Comparison of ENCODE assay signal across 5 mouse cellular contexts in the genomic region with DNA sequence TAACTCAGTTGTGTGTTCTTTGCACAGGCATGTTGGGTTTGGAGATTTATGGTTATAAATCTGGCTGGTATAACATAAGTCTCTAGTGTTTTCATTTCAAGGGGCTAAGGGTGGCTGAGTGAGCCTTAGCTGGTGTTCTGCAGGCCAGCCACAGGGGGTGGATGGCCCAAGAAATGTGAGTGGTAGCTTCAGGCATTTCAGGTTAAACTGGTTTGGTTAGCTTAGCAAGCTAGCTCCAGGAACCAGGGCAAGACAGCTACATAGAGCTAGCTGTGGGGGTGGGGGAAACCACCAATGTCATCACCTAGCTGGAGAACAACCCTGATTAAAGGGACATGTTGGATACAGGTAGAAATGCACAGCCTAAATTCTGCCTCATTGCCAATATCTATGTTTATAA.
DNase-seq lines count a peak whose midpoint lies in the region; ATAC-seq and TF ChIP-seq lines count a peak whose summit lies in the region.
"Not testable (repeated sequence)": the region's sequence is repeated elsewhere in the genome, so short reads cannot be mapped to it uniquely, and the experiment has no call there.

No protein-coding gene starts in this region.

- TF ChIP-seq CTCF in lung, embryonic 14.5 days (IDR thresholded peaks at IDR 0.05; ENCODE audit: low read depth); lung, postnatal 0 days (IDR thresholded peaks at IDR 0.05): not testable (repeated sequence)

- DNase-seq in embryonic facial prominence, embryonic 14.5 days (ENCODE audit: low spot score); lung, embryonic 14.5 days; lung, postnatal 0 days (ENCODE audit: low spot score): not testable (repeated sequence)

- H3K9me3 ChIP-seq in embryonic facial prominence, embryonic 14.5 days (ENCODE audit: control insufficient read depth, low read length); lung, embryonic 14.5 days (ENCODE audit: low read depth, low read length); lung, embryonic 16.5 days (ENCODE audit: control insufficient read depth, low read length); lung, postnatal 0 days (ENCODE audit: low read length); stomach, embryonic 14.5 days (ENCODE audit: control insufficient read depth, low read depth, low read length): not testable (repeated sequence)

- not testable (repeated sequence) for H3K4me3 ChIP-seq in embryonic facial prominence, embryonic 14.5 days (ENCODE audit: low read depth, low read length); lung, embryonic 14.5 days (ENCODE audit: low read depth, low read length); lung, embryonic 16.5 days (ENCODE audit: low read length); lung, postnatal 0 days (ENCODE audit: low read depth, low read length); stomach, embryonic 14.5 days (ENCODE audit: low read depth, low read length)

- not testable (repeated sequence) for H3K36me3 ChIP-seq in embryonic facial prominence, embryonic 14.5 days (ENCODE audit: control insufficient read depth, insufficient read depth, low read length); lung, embryonic 14.5 days (ENCODE audit: insufficient read depth); lung, embryonic 16.5 days (ENCODE audit: control insufficient read depth, insufficient read depth, low read length); lung, postnatal 0 days (ENCODE audit: insufficient read depth, low read length); stomach, embryonic 14.5 days (ENCODE audit: control insufficient read depth, insufficient read depth, low read length)

- ATAC-seq in embryonic facial prominence, embryonic 14.5 days (ENCODE audit: low read depth): peak; percentile 67; the same call in 1 of the 2 replicates
- ATAC-seq in lung, embryonic 14.5 days (ENCODE audit: insufficient read depth): peak; percentile 65; the same call in 1 of the 2 replicates
- ATAC-seq in lung, embryonic 16.5 days (ENCODE audit: low read depth): peak; percentile 49; the same call in 1 of the 2 replicates
- peak; percentile 37; the same call in 1 of the 2 replicates for ATAC-seq in lung, postnatal 0 days
- peak; percentile 46 for ATAC-seq in stomach, embryonic 14.5 days (ENCODE audit: insufficient number of reproducible peaks, insufficient read depth, low FRiP score, low read depth)

- H3K4me2 ChIP-seq in embryonic facial prominence, embryonic 14.5 days (ENCODE audit: low read depth, low read length); lung, embryonic 14.5 days; lung, embryonic 16.5 days (ENCODE audit: low read depth, low read length); lung, postnatal 0 days (replicated peaks; ENCODE audit: low read depth, low read length); stomach, embryonic 14.5 days (replicated peaks; ENCODE audit: low read depth, low read length): not testable (repeated sequence)

- TF ChIP-seq EP300 in lung, postnatal 0 days (IDR thresholded peaks at IDR 0.05): not testable (repeated sequence)

- H3K27me3 ChIP-seq in embryonic facial prominence, embryonic 14.5 days (replicated peaks; ENCODE audit: control insufficient read depth, insufficient read depth, low read length); lung, embryonic 14.5 days (ENCODE audit: insufficient read depth, low read length); lung, embryonic 16.5 days (ENCODE audit: control insufficient read depth, insufficient read depth, low read depth, low read length); lung, postnatal 0 days (replicated peaks; ENCODE audit: insufficient read depth, low read length); stomach, embryonic 14.5 days (ENCODE audit: control insufficient read depth, insufficient read depth, low read length): not testable (repeated sequence)

- H3K27ac ChIP-seq in embryonic facial prominence, embryonic 14.5 days (replicated peaks; ENCODE audit: low read depth, low read length); lung, embryonic 14.5 days (ENCODE audit: low read depth); lung, embryonic 16.5 days (ENCODE audit: low read length); lung, postnatal 0 days (ENCODE audit: low read length); stomach, embryonic 14.5 days (ENCODE audit: low read length): not testable (repeated sequence)

- not testable (repeated sequence) for H3K9ac ChIP-seq in embryonic facial prominence, embryonic 14.5 days (ENCODE audit: low read depth, low read length); lung, embryonic 14.5 days; lung, embryonic 16.5 days (ENCODE audit: low read length); lung, postnatal 0 days (replicated peaks; ENCODE audit: low read depth); stomach, embryonic 14.5 days (replicated peaks; ENCODE audit: low read depth, low read length)

- not testable (repeated sequence) for H3K4me1 ChIP-seq in embryonic facial prominence, embryonic 14.5 days (ENCODE audit: control insufficient read depth, insufficient read depth, low read length); lung, embryonic 14.5 days (ENCODE audit: insufficient read depth); lung, embryonic 16.5 days (replicated peaks; ENCODE audit: control insufficient read depth, insufficient read depth, low read length); lung, postnatal 0 days (ENCODE audit: insufficient read depth, low read depth, low read length); stomach, embryonic 14.5 days (ENCODE audit: control insufficient read depth, insufficient read depth, low read length)
